Mouse (Mus musculus): ENCODE results near the gene Endou.

Endou gene

GRCm38 (mm10) chr15:97731111-97731510, at the start of gene Endou:
Gene Endou, minus strand, starts transcription at chr15:97731339.
- no peak for DNase-seq (ENCODE audit: low spot score)

- DNase-seq (ENCODE audit: low spot score) = no peak
Measured at GRCm38 (mm10) chr15:97780611-97781031, 49.5 kb upstream of the Endou start.

DNA sequence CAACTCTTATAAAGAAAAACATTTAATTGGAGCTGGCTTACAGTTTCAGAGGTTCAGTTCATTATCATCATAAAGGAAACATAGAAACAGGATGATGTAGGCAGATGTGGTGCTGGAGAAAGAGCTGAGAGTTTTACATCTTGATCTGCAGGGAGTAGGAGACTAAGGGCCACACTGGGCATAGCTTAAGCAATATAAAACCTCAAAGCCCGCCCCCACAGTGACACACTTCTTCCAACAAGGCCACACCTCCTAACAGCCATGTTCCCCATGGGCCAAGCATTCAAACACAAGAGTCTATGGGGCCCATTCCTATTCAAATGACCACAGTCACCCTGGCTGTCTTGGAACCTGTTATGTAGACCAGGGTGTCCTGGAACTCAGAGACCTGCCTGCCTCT, 48.4 kb upstream of the Endou start:
- no peak for DNase-seq (ENCODE audit: low spot score)

DNA sequence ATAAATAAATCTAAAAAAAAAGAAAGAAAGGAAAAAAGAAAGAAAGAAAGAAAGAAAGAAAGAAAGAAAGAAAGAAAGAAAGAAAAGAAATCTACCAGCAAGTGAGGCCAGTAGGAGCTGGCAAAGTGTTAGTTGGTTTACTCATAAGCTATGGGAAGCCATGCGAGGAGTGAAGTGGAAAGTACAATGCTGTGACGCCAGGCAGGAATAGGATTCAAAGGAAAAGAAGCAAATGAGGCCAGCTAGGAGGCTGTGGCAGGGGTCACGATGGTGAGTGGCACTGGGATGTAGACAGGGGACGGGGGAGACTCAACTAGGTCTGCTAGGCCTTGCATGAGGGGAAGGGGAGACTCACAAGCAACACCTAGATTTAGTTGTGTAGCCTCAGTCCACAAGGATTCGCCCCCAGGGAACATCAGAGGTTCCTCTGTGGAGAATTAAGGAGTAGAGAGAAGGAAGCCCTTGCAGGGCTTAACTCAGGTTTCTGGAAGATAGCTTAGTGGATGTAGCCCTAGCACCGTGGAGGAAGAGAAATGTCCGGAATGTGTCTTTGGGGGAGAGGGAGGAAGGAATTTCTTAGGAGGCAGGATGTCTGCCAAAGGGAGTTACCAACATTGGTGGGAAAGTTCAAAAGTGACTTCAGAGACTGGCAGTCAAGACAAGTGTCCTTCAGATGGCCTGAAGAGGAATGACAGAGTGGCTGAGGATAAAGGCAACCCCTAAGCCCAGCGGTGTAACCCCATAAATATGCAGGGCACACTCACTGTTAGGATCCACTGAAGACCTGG, 47.4 kb upstream of the Endou start, which contains the start of gene Slc48a1:
TSS of gene Slc48a1 (plus strand) at position 210 of the 788 bp plus-strand sequence.
- DNase-seq (ENCODE audit: low spot score) = no peak

DNA sequence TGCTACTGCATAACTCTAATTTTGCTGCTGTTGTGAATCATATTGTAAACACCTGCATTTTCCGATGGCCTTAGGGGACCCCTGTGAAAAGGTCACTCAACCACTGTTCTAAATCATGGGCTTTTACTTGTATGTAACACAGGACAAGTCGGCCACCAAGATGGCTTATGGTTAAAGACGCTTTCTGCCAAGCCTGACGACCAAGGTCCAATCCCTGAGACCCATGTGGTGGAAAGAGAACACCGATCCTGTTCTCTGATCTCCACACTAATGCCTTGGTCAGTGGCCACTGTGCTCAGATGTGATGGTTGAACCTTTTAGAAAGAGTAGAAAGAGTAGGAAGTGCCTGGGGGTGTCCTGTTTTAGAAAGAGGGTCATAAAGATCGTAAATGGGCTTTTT, 45.8 kb upstream of the Endou start:
- DNase-seq (ENCODE audit: low spot score) = no peak

DNA sequence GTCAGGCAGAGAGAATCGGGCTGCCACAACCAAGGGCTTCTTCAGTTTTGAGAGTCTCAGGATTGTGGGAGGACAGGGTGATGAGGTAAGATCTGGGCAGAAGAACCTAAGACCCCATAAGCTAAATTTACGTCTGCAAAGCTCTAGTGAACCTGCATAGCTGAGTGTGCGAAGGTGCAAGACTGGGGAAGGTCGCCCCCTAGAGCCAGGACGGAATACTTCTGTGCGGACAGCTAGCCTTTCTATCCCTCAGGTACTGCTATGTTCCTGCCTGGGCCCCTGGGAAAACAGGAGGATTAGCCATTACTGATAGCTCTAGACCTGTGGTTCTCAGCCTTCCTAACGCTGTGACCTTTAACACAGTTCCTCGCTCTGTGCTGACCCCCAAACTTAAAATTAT, 45.4 kb upstream of the Endou start:
- DNase-seq (ENCODE audit: low spot score) = peak; percentile 66

DNA sequence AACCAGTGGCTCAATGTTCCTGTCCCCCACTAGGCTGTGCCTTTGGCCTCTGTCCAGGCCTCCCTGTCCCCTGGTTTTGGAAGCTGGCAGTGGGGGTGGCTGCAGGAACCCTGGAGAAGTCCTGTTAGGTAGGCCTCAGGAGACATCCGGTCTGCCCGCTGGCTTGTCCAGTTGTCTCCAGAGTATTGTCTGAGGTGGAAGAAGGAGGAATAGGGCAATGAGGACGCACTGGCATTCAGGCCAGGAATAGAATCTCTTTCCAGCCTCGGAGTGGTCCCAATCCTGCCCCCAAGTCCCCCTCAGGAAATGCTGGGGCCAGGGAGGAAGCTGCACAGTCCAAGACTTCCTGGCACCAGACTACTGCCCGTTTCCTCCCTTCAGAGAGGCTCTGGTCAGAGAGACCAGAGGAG, 42.8 kb upstream of the Endou start:
- no peak for DNase-seq (ENCODE audit: low spot score)

DNA sequence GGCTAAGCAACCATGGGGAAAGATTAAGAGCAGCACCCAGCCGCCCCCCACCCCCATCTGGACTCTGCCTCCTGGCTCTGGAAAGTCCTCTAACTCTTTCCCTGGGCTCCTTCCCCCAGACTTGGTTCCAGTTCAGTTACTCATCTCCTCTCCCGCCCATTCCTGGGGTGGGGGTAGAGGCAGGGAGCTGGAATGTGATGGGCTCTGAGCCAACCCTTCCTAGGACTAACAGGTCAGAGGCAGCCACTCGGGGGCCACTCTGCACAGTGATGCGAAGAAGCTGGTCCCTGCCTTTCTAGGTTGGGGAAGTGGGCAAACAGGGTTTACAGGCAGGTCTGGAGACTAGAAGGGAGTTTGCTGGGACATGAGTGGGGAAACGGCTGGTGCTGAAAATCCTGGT, 42.0 kb upstream of the Endou start:
- DNase-seq (ENCODE audit: low spot score) = no peak

DNA sequence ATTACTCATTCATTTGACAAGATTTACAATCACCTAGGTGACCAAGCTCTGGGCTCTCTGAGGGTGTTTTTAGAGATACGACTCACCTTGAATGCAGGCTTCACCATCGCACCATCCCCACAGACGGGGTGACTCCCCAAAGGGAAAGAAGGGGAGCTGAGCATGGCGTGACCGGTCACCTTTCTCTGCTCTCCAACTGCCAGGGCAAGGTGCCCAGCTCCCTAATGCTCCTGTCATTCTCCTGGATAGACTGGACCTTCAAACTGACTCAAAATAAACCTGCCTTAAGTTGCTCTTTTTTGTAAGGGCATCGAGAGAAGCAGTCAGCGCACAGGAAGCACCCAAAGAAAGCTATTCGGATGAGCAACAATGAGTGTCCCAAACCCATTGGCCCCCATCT, 39.1 kb upstream of the Endou start:
- no peak for DNase-seq (ENCODE audit: low spot score)

GRCm38 (mm10) chr15:97768192-97768591, 37.1 kb upstream of the Endou start:
- DNase-seq (ENCODE audit: low spot score) = no peak

DNA sequence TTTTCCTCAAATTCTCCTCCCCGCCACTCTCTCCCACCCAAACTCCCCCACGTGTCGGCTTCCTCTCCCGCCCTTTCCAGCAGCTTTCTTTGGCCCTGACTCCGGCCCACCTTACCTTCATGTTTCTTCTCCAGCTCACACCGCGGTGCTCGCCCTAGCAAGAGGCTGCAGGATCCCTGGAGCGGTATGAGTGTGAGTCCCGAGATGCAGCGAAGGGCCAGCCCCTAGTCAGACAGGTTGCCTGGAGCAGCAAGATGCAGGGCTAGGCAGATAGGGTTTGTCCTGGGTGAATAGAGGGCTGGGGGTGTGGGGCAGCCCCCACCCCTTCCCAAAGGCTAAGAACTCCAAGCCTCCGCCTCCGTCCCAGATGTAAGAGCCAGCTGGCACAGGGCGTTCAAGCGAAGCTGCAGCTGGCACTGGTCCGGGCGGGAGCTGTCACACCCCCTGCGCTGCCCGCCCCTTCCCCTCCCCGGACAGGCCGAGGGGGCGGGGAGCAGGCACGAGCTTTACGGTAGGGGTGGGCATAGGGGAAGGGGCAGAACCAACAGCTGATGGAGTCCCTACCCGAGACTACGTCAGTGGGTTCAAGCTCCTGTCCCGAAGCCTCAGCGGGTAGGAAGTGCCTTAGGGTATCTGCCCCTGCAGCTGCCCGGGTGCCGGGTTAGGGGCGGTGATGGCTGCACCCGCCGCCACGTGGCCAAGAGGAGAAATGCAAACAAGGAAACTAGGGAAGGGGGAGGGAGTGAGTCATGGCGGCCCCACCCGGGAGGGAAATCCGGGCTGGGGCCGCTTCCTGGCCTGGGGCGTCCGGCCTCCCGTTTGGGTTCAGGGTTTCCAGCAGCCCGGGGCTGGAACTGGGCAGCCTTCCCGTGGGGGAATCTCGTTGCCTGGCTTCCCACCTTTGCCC, 36.4 kb upstream of the Endou start, which contains the start of gene Rapgef3:
TSS of gene Rapgef3 (minus strand) at position 693 of the 907 bp plus-strand sequence.
- DNase-seq (ENCODE audit: low spot score) = peak; percentile 73

DNA sequence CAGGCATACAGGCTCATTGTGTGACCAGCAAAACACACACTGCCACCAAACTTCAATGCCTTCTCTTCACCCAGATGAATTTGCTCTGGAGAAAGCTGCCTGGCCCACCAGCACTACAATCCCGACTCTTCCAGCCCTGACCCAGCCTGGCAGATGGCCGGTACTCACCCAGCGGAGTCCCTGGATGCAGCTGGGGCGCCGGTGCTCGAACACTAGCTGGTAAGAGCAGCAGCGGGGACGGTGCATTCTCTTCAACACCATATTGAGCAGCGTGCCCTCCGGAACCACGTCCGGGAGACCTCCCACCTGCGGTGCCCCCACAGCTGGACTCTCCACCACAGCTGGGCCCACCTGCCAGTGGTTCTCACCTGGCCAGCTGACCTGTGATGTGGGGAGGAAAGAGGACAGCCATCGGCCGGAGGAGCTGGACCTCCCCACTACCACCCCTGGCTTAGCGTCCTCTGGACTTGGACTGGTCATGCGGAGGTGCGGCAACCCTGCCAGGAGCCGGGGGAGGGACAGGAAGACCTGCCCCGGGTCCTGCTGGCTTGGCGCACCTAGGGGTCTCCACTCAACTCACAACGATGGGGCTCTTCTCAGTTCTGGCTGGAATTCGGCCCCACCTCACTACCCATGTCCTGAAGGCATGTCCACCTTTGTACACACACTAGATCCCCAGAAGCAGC, 35.6 kb upstream of the Endou start:
- DNase-seq (ENCODE audit: low spot score) = no peak

GRCm38 (mm10) chr15:97766194-97766593, 35.1 kb upstream of the Endou start:
- DNase-seq (ENCODE audit: low spot score) = no peak

DNA sequence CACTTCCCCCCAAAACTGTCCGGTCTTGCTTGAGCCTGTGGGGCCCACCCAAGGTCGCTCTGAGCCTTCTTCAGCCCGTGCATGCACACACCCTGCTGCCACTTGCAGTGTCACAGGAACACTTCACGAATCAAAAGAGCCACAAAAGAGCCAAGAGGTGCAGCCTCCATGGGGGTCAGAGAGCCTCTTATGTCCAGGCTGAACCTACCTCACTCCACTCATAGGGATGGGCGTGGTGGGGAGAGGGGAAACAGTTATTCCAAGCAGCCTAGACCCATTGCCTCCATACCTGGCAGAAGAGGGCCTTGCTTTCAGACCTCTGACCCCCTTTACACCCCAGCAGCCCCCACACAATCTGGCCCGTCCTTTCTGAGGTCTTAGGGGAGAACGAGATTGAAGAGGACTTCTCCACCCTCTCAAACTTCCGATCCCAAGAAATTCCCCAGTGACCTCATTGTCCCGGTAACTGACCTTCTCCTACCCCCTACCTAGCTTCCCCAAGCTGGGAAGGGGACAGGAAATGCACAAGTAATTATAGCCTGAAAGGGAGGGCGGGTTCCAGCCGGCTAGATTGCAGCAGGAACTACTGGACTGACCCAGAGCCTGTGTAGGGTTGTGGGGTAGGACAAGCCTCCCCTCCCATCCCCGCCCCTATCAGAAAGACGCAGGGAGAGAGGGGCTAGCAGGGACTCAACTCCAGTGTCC, 34.1 kb upstream of the Endou start:
- DNase-seq (ENCODE audit: low spot score) = no peak

DNA sequence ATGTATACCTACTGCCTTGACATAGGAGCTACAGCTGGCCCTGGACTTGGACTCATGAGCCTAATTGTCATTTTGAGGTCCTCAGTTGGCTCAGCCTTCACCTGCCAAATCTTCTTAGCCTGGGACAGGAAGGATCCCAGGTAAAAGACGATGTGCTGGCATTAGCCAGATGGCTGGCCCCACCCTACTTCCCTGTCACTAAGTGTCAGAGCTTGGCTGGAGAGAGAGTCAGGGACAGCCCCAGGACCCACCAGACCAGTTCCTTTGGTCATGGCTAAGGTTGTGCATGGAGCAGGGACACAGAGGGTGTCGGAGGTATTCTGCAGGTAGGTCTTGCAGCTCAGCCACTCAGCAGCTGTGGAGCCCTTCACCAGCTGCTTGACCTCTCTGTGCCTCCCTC, 33.4 kb upstream of the Endou start:
- DNase-seq (ENCODE audit: low spot score) = no peak

DNA sequence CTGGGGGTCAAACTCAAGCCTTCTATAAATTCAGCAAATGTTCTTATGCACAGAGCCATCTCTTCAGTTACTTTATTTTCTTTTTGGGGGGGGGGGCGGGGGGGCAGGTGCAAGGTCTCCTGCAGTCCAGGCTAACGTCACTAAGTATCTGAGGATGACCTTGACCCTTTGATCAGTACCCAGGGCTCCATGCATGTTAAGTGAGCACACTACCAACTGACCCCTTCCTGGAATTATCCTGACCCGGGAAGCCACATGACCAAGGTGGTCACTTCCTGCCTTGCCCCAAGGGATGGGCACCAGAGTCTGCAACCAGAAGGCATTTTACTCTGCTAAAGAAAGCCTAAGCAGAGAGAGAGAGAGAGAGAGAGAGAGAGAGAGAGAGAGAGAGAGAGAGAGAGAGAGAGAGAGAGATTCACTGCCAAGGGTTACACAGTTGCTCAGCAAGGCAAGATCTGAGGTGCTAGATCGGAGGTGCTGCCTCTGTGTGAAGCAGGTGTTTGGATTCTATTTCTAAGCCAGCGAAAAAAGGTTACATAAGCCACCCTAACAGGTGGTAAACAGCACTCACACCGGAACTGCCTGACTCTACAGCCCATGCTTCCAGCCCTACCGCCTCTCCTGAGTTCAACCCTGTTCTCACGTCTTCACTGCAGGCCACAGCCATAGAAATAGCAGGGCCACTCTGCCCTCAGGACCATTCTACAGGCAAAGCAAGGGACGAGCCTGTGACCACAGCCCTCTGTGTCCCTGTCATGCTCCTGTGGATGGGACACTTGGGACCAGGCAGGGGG, 32.3 kb upstream of the Endou start:
- DNase-seq (ENCODE audit: low spot score) = no peak

- DNase-seq (ENCODE audit: low spot score) = no peak
Measured at GRCm38 (mm10) chr15:97762733-97763132, 31.6 kb upstream of the Endou start.

DNA sequence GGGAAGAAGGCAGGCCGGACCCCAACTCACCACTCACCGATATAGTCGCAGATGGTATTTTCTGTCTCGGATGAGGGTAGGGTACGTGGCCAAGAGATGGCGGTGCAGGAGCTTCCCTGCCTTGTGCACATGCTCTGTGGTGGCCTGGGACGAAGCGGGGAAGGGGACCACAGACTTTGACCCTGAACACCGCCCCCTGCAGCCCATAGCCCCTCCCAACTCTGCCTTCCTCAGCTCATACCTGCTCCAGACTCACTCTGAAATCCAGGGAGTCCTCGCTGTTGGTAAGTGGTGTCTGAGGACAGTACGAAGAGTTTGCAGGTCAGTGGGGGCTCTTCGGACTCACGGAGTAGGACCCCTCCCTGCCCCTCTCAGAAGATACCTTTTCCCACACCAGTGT, 30.3 kb upstream of the Endou start:
- no peak for DNase-seq (ENCODE audit: low spot score)

DNA sequence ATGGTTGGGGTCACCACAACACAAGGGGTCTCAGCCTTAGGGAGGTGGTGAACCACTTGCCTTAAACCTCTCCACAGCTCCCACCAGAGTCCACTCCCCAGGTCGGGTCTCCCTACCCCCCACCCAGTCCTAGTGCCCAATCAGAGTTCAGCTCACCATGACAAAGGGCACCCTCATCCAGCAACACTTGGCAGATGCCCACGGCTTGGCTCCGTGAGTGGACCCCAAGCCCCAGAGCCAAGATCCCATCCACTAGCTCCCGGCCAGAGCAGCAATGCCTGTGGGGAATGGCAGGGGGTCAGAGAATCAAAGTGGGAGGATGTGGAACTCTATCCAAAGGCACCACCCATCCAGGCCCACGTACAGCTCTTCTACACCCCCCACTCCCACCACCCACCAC, 29.8 kb upstream of the Endou start:
- DNase-seq (ENCODE audit: low spot score) = no peak

DNA sequence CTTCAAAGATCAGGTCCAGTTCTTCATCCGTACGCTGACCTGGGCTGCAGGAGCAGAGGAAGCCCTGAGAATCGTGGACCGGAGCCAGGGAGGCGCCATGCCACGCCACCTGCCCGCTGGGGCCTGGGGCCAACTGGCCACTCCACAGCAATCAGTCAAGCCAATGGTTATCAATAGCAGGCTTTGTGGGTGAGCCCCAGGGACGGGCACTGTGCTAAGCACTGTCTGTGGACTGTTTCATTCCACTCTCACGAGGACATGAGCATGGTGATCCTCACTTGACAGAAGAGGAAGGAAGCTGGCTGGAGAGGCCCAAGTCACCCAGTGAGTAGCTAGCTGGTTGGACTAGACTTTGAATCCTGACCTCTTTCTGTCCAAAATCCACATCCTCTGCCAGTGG, 28.9 kb upstream of the Endou start:
- DNase-seq (ENCODE audit: low spot score) = no peak

- no peak for DNase-seq (ENCODE audit: low spot score)
Measured at GRCm38 (mm10) chr15:97755361-97755760, 24.2 kb upstream of the Endou start.

Measured in ovary, postnatal 14 days (tissue).